Mouse (Mus musculus): ENCODE data around the gene Lcp1.
"Not testable (repeated sequence)": the region's sequence is repeated elsewhere in the genome, so short reads cannot be mapped to it uniquely, and the experiment has no call there.

The Lcp1 gene

DNA sequence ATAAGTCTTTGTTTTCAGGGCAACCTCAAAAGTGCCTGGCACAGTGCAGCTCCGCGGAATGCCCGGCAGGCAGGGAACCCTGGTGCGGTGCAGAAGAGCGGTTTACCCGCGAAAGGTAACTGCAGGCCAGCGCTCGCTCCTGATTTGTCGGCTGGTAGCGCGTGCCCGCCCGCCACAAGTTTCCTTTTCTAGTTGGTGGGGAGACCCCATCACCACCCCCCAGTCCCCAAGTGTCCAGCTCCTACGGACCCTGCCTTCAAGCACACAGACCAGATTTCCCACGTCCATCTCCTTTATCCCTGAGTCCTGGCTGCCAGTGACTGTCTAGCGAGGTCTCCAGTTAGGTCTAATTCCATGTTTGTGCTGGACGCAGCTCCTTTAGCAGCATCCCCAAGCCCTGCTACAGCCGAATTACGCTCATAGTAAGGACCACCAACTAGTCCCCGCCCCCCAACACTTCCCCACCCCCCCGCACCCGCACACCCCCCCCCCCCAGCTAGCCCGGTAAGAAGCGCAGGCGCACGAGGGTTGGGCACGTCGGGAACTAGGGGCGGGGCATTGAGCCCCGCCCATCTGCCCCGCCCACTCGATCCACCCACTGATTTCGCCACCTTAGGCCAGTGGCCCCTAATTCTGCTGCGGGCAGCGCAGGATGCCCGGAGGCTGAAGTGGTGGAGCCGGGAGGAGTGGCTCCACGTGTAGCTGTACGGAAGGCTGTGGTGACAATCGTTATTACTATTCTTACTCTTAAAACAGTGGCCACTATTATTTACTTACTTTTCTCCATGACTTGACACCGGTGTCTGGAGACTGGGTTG lies at the start of gene Lcp1, which contains the start of gene Lrrc63:
TSS of gene Lcp1 (plus strand) at position 601 of the 818 bp plus-strand sequence.
TSS of gene Lrrc63 (minus strand) at position 381 of the 818 bp plus-strand sequence.
- peak; percentile 65 for DNase-seq (ENCODE audit: low read depth, low spot score)

DNA sequence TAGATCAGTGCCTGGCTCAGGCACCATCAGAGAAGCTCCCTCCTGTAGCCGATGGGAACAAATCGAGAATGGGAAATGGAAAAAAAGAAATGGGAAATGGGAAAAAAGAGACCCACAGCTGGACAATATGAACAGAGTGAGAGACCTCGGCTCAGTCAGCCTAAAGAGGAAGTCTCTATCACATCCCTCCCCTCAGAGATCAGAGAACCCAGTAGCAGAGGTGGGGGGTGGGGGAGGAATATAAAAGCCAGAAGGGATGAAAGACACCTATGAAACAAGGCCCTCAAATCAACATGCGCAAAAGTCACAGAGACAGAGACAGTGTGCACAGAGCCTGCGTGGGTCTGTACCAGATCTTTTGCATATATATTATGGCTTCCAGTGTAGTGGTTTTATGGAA lies 27.9 kb upstream of the Lcp1 start:
- DNase-seq (ENCODE audit: low read depth, low spot score) = no peak

DNA sequence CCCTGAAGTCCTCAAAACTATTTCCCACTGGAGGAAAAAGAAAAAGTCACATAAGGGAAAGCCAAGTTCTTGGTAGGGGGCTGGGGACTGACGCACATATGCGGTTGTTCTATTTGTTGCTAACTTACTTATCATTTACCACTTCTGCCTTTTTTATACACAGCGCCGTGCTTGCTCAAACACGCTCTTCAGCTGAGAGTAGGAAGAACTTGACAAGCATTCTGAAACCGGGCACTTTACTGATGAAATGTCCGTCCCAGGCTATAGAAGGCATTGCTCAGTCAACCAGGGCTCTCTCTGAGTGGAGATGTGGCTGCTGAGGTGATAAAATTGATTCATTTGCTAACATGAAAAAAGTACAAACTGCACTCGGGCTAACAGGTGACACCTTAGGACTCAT lies 9.2 kb upstream of the Lcp1 start:
- no peak for DNase-seq (ENCODE audit: low read depth, low spot score)

DNA sequence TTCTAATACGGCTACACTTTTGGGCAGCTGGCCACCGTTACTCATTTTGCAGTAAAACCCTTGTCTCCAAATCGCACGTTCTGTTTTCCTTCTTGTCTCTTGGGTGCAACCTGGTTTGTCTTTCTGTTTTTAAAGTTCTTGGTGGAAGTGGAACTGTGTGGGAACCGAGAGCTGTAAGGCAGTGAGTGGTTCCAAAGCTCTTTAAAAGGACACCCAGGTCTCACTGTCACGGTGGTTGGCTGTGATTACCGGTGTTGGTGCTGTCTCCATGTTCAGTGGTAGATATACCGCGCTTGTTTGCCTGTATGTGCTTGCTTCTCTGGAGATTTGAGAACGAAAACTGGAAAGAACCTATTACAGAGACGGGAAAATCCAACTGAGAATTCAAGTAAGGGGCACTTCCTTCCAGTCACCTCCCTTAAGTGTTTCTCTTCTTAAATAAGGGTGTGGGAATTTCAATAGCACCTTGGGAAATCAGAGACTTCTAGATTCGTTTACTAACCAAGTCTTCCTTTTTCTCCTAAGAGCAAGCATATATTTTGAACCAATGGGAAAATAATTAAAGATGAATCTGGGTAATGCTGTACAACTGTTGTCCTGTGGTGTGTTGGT lies 529 bp downstream of the Lcp1 start:
- no peak for DNase-seq (ENCODE audit: low read depth, low spot score)

DNA sequence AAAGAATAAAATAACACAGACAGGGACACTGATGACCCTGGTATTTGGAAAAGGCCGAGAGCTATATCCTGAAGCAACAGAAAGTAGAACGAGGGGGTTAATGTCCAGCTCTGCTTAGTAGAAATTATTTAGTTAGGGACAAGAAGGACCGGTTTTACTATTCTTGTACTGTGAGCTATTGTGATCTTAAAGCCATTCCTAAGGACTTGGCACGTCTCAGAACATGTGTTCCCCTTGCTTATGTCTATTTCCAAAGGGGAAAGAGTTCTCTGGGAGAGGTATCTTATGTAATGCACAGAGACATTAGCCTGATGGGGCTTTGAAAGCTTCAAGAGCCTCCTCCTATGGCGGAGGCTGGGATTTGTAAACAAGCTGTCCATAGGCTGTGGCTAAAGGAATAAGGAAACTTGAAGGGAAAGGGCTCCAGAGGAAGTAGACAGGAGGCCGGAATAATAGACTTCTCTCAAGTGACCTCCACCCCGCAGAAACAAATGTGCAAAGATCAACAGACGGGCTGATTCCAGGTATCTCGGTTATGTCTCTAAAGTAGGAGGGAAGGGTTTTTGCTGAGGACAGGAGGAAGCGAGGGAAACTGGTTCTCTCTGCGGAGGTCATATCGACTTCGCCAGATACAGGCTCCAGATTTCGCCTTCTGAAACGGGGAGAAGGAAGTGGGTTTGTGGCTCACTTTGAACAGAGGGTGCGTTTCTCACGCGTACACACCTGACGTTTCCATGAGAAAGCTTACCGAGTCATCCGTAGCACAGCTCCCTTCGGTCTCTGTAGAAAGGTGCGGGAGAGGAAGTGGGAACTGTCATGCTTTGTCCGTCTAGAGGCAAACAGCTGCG lies 5.4 kb downstream of the Lcp1 start:
- DNase-seq (ENCODE audit: low read depth, low spot score) = no peak

DNA sequence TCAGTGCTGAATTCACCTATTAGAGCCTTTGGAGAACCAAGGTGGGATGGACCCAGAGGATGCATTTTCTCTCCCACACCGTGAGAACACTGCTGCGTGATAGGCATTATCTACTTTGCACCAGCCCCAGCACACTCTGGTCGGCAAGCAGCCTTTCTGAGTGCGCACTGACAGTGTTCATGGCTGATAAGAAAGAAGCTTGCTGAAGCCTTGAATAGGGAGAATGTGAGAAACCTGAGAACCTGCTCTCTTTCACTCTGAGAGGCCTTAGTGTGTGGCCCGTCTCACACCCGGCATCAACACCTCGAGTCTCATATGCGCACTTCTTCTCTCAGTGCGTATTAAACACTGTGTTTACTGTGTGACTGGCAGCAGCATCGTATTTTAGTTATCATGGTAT lies 7.6 kb downstream of the Lcp1 start:
- DNase-seq (ENCODE audit: low read depth, low spot score) = no peak

DNA sequence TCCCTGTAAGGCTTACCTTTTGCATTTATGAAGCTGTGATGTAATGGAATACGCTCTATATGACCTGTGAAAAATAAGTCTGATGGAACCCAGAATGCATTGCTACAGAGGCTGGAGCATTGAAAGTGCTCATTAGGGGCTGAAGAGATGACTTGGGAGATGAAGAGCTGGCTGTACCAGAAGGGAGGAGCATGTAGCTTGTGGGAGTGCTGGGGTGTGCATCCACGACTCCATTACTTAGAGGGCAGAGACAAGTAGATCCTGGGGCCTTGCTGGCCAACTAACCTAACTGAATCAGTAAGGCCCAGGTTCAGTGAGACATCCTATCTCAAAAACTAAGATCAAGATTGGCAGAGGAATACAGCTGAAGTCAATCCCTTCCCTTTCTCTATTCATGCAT lies 8.3 kb downstream of the Lcp1 start:
- DNase-seq (ENCODE audit: low read depth, low spot score) = no peak

DNA sequence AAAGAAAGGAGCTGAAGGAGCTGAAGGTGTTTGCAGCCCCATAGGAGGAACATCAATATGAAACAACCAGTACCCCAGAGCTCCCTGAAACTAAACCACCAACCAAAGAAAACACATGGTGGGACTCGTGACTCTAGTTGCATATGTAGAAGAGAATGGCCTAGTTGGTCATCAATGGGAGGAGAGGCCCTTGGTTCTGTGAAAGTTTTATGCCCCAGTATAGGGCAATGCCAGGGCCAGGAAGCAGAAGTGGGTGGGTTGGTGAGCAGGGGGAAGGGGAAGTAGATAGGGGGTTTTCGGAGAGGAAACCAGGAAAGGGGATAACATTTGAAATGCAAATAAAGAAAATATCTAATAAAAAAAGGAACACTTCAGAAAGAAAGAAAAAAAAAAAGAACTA lies 16.8 kb downstream of the Lcp1 start:
- DNase-seq (ENCODE audit: low read depth, low spot score) = not testable (repeated sequence)

DNA sequence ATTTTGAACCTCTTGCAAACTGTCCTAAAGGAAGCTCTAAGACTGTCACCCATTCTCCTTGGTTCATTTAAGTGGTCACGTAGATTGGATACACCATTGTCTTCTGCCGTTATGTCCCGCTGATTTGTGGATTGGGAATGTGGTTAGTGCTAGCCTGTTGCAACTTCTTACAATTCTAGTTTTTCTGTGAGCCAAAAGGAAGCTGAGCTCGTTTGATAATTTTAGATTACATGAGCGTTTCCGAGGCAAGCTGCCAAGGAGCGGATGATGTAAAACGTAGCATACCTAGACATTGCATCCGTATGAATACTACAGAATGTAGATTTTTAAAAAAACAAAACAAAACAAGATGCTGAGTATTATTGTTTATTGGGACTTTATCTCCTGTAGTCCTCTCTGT lies 17.3 kb downstream of the Lcp1 start:
- DNase-seq (ENCODE audit: low read depth, low spot score) = no peak

DNA sequence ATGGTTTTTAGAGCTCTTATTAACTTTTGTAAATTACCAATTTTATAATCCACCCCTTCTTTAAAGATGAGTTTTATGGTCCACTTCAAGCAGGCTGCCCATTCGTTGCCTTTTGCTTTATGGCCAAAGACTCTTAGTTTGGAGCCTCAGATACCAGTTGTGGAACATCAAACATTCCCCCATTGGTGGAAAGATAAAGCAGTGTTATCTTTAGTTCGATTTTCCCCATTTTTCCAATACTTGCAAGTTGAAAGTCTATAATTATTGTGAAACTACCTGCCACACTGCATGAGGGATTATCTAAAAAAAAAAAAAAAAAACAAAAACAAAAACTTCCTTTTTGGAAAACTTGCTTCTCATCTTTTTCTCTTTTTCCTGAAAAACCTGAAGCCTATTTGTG lies 19.8 kb downstream of the Lcp1 start:
- no peak for DNase-seq (ENCODE audit: low read depth, low spot score)

DNA sequence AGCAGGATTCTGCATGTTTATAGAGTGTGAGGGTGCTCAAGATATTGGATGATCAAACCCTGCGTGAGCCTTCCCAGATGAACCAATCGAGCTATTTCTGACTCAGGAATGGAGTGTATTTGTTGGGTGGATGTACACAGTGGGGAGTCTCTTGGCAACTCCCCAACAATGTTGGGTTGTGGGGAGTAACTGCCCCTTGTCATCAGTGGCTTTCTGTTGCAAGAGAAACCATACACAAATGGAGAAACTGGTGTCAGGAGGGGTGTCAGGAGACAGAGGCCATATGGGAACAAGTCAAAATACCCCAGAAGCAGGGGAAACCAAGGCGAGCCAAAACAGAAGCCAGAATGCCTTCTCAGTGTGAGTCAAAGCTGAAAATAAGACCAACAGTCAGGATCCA lies 20.2 kb downstream of the Lcp1 start:
- DNase-seq (ENCODE audit: low read depth, low spot score) = no peak

DNA sequence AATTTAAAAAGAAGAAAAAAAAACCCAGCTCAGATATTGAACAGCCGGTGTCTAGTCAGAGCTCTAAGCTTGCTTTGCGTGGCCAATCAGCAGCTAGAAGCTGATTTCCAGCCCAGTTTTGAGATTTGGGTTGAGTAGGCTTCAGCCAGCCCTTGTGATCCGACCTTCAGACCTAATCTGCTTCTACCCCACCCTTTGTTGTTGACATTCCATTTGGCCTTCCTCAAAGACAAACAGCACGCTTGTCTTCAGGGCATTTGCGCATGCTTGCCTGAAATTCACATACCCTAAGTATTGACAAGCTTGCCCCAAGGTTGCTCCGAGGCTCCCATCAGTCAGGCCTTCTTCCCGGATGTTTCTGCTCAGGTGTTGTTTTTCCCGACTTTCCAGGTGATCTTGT lies 23.6 kb downstream of the Lcp1 start:
- DNase-seq (ENCODE audit: low read depth, low spot score) = no peak

DNA sequence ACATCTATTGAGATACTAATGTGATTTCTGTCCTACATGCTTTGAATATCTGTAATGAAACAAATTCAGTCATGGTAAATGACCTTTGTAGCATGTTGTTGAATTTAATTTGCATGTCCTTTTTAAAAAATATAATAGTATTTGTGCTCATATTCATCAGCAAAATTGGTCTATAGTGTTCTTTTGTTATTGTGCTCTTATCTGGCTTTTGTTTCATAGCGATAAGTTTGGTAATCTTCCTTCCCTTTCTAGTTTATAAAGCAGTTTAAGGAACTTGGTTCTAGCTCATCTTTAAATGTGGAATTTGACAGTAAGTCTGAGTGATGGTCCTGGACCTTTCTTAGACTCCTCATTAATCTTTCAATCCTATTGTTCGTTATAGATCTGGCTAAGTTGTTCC lies 28.5 kb downstream of the Lcp1 start:
- no peak for DNase-seq (ENCODE audit: low read depth, low spot score)

DNA sequence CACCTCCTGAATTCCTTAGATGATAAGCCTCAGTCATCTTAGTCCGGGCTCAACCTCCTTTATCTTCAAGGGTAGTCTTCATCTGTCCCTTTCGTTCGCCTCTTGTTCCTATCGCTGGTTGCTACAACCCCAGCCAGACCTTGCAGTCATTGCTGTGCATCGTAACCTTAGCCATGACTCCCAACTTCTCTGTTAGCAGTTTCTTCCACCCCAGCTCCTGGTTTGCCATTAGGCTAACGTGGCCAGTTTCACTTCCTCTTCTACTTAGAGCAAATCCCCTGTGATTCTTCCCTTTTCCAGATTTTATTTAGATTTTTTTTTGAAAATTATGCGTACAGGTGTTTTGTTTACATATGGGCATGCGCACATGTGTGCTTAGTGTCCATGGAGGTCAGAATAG lies 33.0 kb downstream of the Lcp1 start:
- no peak for DNase-seq (ENCODE audit: low read depth, low spot score)

DNA sequence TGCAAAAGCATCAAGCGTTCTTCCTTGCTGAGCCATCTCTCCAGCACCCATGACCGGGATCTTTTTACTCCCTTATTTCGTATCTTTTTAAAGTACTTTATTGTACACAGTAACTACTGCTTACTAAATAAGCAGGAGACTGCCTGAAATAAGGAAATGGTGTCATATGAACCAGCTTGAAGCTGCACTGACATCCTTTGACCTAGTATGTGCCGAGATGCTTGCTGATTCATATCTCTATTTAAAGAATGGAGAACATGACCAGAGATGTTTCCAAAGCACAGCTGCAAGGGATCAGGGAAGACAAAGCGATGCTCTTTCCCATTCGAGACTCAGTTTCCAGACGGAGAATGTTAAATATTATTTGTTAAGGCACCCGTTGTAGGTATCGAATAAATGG lies 33.4 kb downstream of the Lcp1 start:
- DNase-seq (ENCODE audit: low read depth, low spot score) = no peak

DNA sequence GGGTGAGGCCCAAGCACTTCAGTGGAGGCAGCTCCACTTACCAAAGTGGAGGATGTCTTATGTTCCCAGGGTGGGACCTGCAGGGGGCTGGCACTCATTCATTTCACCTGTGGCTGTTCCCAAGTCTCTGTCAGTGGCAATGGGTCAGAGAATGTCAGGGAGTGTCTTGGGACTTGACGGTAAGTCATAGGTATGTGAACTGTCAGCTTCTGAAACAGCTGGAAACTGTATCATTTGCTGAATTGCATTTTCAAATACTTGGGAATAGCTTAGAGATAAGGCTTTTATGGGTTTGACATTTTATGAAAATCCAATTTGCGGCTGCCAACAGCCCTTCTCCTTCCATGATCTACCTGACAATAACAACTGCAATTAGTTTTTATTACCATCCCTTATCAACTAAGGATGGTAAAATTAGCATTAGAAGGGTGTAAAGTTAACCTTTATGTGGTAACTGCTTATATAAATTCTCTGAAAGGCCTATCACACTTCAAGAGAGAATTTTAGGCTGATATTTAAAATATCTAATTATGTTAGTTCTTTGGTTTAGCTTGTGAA lies 34.8 kb downstream of the Lcp1 start:
- DNase-seq (ENCODE audit: low read depth, low spot score) = no peak

DNA sequence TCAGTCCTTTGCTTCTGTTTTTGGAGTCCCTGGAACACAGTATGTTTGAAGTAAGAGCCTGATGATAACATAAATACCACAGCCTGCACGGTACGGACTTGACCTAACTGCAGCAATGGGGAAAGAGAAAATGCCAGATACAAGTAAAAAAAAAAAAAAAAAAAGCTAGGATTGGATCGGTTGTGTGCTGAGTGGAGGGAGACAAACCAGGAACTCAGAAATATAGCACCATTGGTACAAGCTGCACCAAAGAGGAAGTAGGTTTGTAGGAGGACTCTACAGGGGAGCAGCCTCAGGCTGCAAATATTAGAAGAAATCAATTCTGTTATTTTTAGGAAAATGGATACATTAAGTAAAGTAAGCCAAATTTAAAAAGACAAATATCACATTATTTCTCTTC lies 37.6 kb downstream of the Lcp1 start:
- no peak for DNase-seq (ENCODE audit: low read depth, low spot score)

DNA sequence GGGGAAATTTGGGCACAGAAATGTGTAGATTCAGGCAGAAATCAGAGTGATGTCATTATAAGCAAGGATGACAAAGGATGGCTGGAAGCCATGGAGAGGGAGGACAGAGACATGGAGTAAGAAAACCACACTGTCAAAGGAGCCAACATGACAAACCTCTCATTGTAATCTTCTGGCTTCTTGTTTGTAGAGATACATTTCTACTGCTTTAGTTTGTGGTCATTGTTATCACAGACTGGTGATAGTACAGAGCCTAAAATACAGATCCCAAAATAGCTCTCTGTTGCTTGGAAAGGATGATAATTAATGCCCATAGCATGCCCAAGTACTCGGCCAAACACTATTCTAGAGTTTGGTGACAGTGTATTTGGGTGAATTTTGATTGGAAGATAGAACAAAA lies 39.6 kb downstream of the Lcp1 start:
- no peak for DNase-seq (ENCODE audit: low read depth, low spot score)

DNA sequence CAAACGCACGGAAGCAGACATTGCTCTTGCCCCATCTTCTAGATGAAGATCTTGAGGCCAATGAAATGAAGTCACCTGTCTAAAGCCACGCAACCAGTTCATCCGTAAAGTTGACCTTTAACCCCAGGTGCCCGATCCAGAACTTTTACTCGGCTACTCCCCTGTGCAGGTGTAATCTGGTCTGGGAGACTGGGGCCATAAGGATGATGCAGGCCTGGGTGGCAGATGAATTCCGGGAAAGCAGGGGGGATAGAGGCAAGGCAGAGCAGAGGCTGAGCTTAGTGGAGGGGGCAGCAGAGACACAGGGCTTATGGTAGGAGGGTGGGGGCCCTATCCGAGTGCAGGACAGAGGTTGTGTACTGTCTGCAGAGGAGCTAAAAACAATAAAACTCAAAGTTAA lies 43.4 kb downstream of the Lcp1 start:
- DNase-seq (ENCODE audit: low read depth, low spot score) = no peak

DNA sequence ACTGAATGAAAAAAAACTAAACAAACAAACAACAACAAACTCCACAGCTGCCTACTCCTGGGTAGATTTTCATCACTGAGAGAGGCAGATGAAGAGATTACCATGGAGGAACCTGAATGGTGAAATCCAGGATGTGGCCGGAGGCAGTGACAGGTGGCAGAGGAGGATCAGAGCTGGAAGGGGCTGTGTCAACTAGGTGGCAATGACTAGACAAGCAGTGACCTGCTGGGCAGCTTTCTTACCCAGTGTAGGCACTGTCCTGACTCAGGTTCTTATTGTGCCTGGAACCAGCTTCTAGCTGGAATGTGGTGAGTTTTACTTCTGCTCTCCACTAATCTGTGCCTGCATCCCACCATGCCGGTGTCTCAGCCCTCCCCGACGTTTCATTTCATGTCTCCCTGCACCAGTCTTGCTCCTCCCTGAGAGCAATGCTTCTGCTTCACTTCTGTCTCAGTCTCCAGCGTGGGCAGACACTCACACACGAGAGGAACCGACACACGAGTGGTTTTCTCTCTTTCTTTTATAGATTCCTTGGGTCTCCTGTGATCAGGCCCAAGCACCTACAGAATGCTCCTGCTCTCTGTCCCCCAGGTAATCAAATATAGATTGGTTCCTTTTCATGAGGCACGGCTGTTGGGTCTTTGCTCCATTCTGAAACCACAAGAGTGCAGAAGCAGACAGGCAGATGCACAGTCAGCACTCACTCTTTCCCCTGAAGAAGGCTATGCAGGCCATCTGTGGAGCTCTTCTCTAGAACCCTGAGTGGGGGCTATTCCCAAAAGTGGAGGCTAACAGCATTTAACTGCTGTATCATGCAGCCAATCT lies 44.0 kb downstream of the Lcp1 start:
- DNase-seq (ENCODE audit: low read depth, low spot score) = no peak

DNA sequence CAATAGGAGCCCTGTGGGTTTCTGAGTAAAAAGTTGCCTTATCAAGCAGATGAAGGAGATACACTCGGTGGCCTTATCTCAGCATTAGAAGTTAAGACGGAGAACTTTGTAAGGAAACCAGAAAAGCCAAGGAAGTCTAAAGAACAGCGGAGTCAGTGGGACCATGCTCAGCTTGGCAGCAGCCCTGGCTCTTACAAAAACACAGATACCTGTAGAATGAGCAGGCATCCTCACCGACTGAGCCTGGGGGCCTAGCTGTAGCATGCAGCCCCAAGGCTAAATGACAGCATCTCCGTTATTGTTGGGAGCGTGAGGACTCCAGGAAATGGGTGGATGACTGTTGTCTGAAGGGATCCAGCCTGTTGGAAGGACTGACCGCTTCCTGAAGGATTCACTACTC lies 44.9 kb downstream of the Lcp1 start:
- no peak for DNase-seq (ENCODE audit: low read depth, low spot score)

Measured in retina, postnatal 7 days (tissue).